Mouse (Mus musculus): ENCODE measurements around the gene Fryl.
A peak's percentile ranks its signal among the peaks of the same experiment; 100 is the strongest.

Fryl gene

GRCm38 (mm10) chr5:73153802-73154465, 102.5 kb downstream of the Fryl start:
- DNase-seq = no peak

- DNase-seq = no peak
These were observed 104.2 kb downstream of the Fryl start for GRCm38 (mm10) chr5:73152206-73152605.

GRCm38 (mm10) chr5:73150877-73151445, 105.5 kb downstream of the Fryl start:
- DNase-seq = no peak

- DNase-seq = no peak
These were observed 111.4 kb downstream of the Fryl start for GRCm38 (mm10) chr5:73144987-73145386.

GRCm38 (mm10) chr5:73141712-73142111, 114.7 kb downstream of the Fryl start:
- no peak for DNase-seq

- DNase-seq = no peak
These were observed 115.3 kb downstream of the Fryl start for GRCm38 (mm10) chr5:73141161-73141560.

- DNase-seq = no peak
These were observed 118.9 kb downstream of the Fryl start for GRCm38 (mm10) chr5:73137561-73137960.

- no peak for DNase-seq
These were observed 120.5 kb downstream of the Fryl start for GRCm38 (mm10) chr5:73135959-73136358.

- DNase-seq = peak; percentile 29
These were observed 121.3 kb downstream of the Fryl start for GRCm38 (mm10) chr5:73135131-73135530.

GRCm38 (mm10) chr5:73133833-73134185, 122.6 kb downstream of the Fryl start:
- peak; percentile 51 for DNase-seq

- no peak for DNase-seq
These were observed 123.2 kb downstream of the Fryl start for GRCm38 (mm10) chr5:73132998-73133832.

GRCm38 (mm10) chr5:73130984-73131383, 125.4 kb downstream of the Fryl start:
- no peak for DNase-seq

GRCm38 (mm10) chr5:73129871-73130270, 126.5 kb downstream of the Fryl start:
- peak; percentile 30 for DNase-seq

- DNase-seq = no peak
These were observed 136.3 kb downstream of the Fryl start for GRCm38 (mm10) chr5:73119969-73120725.

GRCm38 (mm10) chr5:73119524-73119923, 136.9 kb downstream of the Fryl start:
- DNase-seq = no peak

- no peak for DNase-seq
These were observed 137.6 kb downstream of the Fryl start for GRCm38 (mm10) chr5:73118786-73119185.

GRCm38 (mm10) chr5:73114878-73115277, 141.5 kb downstream of the Fryl start:
- no peak for DNase-seq

- no peak for DNase-seq
These were observed 144.1 kb downstream of the Fryl start for GRCm38 (mm10) chr5:73112331-73112730.

- peak; percentile 18 for DNase-seq
These were observed 152.8 kb downstream of the Fryl start for GRCm38 (mm10) chr5:73103657-73104056.

GRCm38 (mm10) chr5:73102342-73102989, 154.0 kb downstream of the Fryl start:
- no peak for DNase-seq

GRCm38 (mm10) chr5:73092236-73092635, 164.2 kb downstream of the Fryl start:
- no peak for DNase-seq

GRCm38 (mm10) chr5:73089158-73089557, 167.3 kb downstream of the Fryl start:
- DNase-seq = no peak

GRCm38 (mm10) chr5:73081496-73081895, 174.9 kb downstream of the Fryl start:
- no peak for DNase-seq
